Mouse (Mus musculus) hindbrain, embryonic 13.5 days (tissue): ENCODE data around the gene Ms4a10. TPM values are rescaled to one million over a fixed set of nuclear protein-coding genes. Genes with fewer than 3 reads are reported as not detected.

Source experiments
- ATAC-seq: fragments of 200-750 bp; cut with Nextera tagmentation; 2 replicates; pipeline ENCODE4 v1.8.0; 2017; ENCODE audit warnings: moderate TSS enrichment; ENCODE audit not compliant: low FRiP score
- H3K27ac ChIP-seq: fragments of 300-500 bp; sonication (generic); 2 replicates; pipeline ENCODE4 v1.5.1; 2015; ENCODE audit warnings: inconsistent platforms, mild to moderate bottlenecking, moderate library complexity
- H3K27me3 ChIP-seq: fragments of 300-500 bp; sonication (generic); 2 replicates; pipeline ENCODE4 v1.6.1; 2015; ENCODE audit warnings: mild to moderate bottlenecking, inconsistent platforms
- H3K36me3 ChIP-seq: fragments of 300-500 bp; sonication (generic); 2 replicates; pipeline ENCODE4 v1.6.1; 2015; ENCODE audit warnings: mild to moderate bottlenecking, inconsistent platforms
- H3K4me1 ChIP-seq: fragments of 300-500 bp; sonication (generic); replicated peaks from 2 replicates; pipeline ENCODE4 v1.6.1; 2015; ENCODE audit warnings: inconsistent platforms
- H3K4me2 ChIP-seq: fragments of 300-500 bp; sonication (generic); 2 replicates; pipeline ENCODE4 v1.6.1; 2015; ENCODE audit warnings: inconsistent platforms, mild to moderate bottlenecking, moderate library complexity
- H3K4me3 ChIP-seq: fragments of 300-500 bp; sonication (generic); 2 replicates; pipeline ENCODE4 v1.5.1; 2015; ENCODE audit warnings: mild to moderate bottlenecking, inconsistent platforms
- H3K9ac ChIP-seq: fragments of 300-500 bp; sonication (generic); 2 replicates; pipeline ENCODE4 v1.6.1; 2015; ENCODE audit warnings: mild to moderate bottlenecking, inconsistent platforms
- H3K9me3 ChIP-seq: fragments of 300-500 bp; sonication (generic); 2 replicates; pipeline ENCODE4 v1.6.1; 2016; ENCODE audit warnings: inconsistent platforms
- WGBS: fragments of 180-500 bp; shearing (Covaris S2); methylation state at CpG from one replicate; pipeline ENCODE4 v1.1.7; 2015; 5-methylcytosine and 5-hydroxymethylcytosine counted together
- polyA plus RNA-seq: library from polyadenylated mRNA; unstranded; fragments of >200 nt; fragmentation: Nextera tagmentation; extraction: Ambion mirVana; gene quantifications from 2 replicates; pipeline ENCODE4 v1.2.1, GENCODE M21; 2015

Gene Ms4a10
- not detected in 2 replicates for polyA plus RNA-seq

DNA sequence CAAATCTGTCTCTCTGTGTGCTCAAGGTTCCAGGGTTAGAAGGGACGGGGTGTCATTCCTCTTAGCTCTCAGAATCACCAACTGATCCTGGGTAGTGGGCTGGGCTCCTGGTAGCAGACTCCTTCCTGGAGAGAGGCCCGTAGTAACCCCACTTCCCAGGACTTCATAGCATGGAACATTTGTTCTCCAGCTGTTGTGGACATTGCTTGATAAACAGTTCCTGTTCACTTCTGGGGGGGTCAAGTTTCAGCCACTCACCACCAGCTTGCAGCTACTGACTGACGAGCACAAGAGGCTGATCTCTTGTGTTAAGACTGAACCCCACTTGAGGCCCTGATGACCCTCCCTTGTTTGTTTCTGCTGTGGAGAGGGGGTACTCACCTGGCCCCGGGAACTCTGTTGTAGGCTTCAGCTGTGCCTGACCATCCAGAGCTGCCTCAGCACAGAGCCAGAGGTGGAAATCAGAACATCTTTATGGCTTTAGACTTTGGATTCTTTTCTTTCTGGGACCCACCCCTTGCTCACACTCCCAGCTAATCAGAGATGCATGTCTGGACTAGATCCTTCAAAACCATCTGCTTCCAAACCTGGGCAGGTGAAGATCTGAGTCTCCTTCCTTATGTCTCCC lies at the start of gene Ms4a10:
Gene Ms4a10, minus strand, starts transcription at position 433 of the 628 bp plus-strand sequence.
- no peak for ATAC-seq

GRCm38 (mm10) chr19:11022382-11022781 lies 47.9 kb upstream of the Ms4a10 start:
- Histone ChIP-seq H3K27ac (no peak overlapping the region), H3K9ac (no peak overlapping the region), H3K27me3 (no peaks in the 10 kb centered on the region), H3K4me1 (no peaks in the 10 kb centered on the region), H3K36me3 (no peaks in the 10 kb centered on the region), H3K4me2 (no peak overlapping the region), H3K4me3 (no peak overlapping the region), H3K9me3 (no peaks in the 10 kb centered on the region)
- ATAC-seq, result no peak

More for the DNA sequence above, at the start of gene Ms4a10:
- Histone ChIP-seq H3K27me3 (no peaks in the 10 kb centered on the region), H3K4me2 (no peak within 1 kb of the TSS), H3K4me3 (no peak within 1 kb of the TSS), H3K36me3 (no peaks in the 10 kb centered on the region), H3K9me3 (peaks cover 7% of the 10 kb centered on the region; the same call in 1 of the 2 replicates), H3K9ac (no peak within 1 kb of the TSS), H3K4me1 (no peaks in the 10 kb centered on the region), H3K27ac (no peak within 1 kb of the TSS)
- WGBS, result 74% methylated on average over 4 of the region's 4 CpGs

DNA sequence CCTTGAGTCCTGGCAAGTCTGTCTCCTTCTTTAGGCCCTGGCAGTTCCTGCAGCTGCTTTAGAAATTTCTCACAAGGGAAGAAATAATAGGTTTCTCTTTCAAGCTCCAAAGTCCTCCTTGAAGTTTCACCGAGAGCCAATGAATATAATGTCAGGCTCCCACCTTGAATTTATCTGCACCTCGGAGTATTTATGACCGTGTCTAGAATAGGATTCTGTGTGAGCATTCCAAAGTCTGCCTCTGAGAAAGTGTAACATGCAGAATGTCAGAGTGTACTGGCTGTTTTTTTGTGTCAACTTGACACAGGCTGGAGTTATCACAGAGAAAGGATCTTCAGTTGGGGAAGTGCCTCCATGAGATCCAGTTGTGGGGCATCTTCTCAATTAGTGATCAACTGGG lies 43.4 kb upstream of the Ms4a10 start, which contains the start of gene Ms4a18:
Gene Ms4a18, minus strand, starts transcription at position 141 of the 400 bp plus-strand sequence.
- Histone ChIP-seq H3K36me3 (no peaks in the 10 kb centered on the region), H3K9ac (no peak within 1 kb of the TSS), H3K27ac (no peak within 1 kb of the TSS), H3K4me2 (no peak within 1 kb of the TSS), H3K9me3 (no peaks in the 10 kb centered on the region), H3K27me3 (no peaks in the 10 kb centered on the region), H3K4me3 (no peak within 1 kb of the TSS), H3K4me1 (no peaks in the 10 kb centered on the region)
- WGBS, result 93% methylated on average over 3 of the region's 3 CpGs
- no peak for ATAC-seq

DNA sequence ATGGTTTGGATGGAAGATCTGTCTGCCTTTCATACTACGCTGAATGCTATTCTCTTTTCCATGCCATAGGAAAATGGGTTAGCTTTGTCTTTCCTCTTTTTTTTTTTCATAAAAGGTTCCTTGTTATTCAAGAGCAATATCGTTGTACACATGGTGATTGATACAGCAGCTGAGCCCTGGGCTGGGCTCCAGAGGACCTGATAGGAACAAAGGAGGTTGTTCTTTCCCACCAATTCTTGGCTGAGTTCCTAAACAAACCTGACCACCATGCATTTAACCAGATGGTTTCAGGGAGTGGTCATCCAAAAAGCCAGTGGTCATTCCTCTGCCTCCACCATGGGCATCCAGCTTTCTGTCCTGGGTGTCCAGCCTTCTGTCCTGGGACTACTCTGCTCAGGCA lies 42.8 kb upstream of the Ms4a10 start:
- H3K4me3 ChIP-seq, result no peak overlapping the region
- no peak overlapping the region for H3K4me2 ChIP-seq
- H3K36me3 ChIP-seq, result no peaks in the 10 kb centered on the region
- ATAC-seq, result no peak
- no peak overlapping the region for H3K9ac ChIP-seq
- 84% methylated on average over 2 of the region's 2 CpGs for WGBS
- H3K4me1 ChIP-seq, result no peaks in the 10 kb centered on the region
- H3K9me3 ChIP-seq, result no peaks in the 10 kb centered on the region
- H3K27ac ChIP-seq, result no peak overlapping the region
- H3K27me3 ChIP-seq, result no peaks in the 10 kb centered on the region

DNA sequence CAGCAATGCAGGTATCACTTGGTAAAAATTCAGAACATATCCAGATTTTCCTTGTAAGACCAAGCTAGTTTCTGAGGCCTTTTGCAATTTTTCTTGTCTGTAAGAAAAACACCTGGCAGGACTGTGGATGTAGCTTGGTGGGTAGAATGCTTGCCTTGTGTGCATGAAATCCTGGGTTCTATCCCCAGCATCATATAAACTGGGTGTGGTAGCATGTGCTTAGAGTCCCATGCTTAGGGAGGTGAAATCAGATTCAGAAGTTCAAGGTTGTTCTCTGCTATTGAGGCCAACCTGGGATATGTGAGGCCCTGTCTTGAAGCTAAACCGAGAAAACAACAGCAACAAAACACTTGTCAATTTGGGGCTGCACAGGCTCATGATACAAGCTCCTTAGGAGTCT lies 41.5 kb upstream of the Ms4a10 start:
- H3K36me3 ChIP-seq, result no peaks in the 10 kb centered on the region
- H3K9me3 ChIP-seq, result no peaks in the 10 kb centered on the region
- WGBS, result 89% methylated on average over 1 of the region's 1 CpGs
- no peaks in the 10 kb centered on the region for H3K4me1 ChIP-seq
- H3K27me3 ChIP-seq, result no peaks in the 10 kb centered on the region
- no peak overlapping the region for H3K27ac ChIP-seq
- no peak overlapping the region for H3K4me2 ChIP-seq
- no peak overlapping the region for H3K9ac ChIP-seq
- no peak for ATAC-seq
- no peak overlapping the region for H3K4me3 ChIP-seq

DNA sequence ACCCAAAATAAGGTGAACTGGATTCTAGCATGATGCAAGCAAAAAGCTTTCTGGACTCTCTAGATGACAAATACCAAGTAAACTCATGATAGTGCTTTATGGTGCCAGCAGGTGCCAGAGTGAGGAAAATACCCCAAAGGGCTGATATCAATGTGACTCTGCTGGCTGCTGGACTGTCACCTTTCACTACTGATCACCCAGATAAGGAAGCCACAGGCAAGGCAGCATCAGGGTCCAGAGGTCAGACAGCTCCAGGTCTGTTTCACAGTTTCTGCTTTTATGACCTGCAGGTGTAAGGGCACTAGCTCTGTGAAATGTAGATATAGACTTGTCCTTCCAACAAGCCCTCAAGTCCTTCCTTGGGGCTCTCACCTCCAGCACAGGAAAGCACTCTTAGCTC lies 41.0 kb upstream of the Ms4a10 start:
- no peaks in the 10 kb centered on the region for H3K4me1 ChIP-seq
- no peak overlapping the region for H3K4me3 ChIP-seq
- no peak for ATAC-seq
- no peak overlapping the region for H3K4me2 ChIP-seq
- H3K27ac ChIP-seq, result no peak overlapping the region
- H3K9me3 ChIP-seq, result no peaks in the 10 kb centered on the region
- no peaks in the 10 kb centered on the region for H3K36me3 ChIP-seq
- H3K27me3 ChIP-seq, result no peaks in the 10 kb centered on the region
- H3K9ac ChIP-seq, result no peak overlapping the region

GRCm38 (mm10) chr19:10993150-10993549 lies 18.7 kb upstream of the Ms4a10 start, which contains the start of gene Ms4a15:
TSS of gene Ms4a15 (minus strand) at chr19:10993250.
- no peak within 1 kb of the TSS for H3K4me2 ChIP-seq
- ATAC-seq, result no peak
- WGBS, result 84% methylated on average over 7 of the region's 7 CpGs

DNA sequence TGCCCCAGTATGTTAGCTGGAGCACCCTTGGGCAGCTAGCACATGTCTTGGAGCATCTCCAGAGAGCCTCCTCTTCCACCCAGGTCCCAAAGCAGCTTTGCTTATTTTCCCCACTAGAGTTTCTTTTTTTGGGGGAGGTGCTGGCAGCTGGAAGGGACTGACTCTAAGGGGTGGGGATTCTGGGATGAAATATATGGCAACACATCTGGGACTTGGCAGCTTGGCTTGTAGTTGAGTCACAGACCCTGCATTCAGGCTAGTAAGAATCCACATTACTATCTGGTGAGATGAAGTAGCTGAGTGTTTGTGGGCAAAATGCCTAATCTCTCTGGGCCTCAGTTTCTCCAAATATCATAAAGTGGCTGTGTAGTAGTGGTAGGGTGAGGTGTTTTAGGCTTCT lies 17.4 kb upstream of the Ms4a10 start:
- ATAC-seq, result no peak
- Histone ChIP-seq H3K4me1 (no peaks in the 10 kb centered on the region), H3K4me2 (no peak overlapping the region), H3K27ac (no peak overlapping the region), H3K27me3 (no peaks in the 10 kb centered on the region), H3K9me3 (no peaks in the 10 kb centered on the region), H3K36me3 (no peaks in the 10 kb centered on the region), H3K4me3 (no peak overlapping the region), H3K9ac (no peak overlapping the region)

More at GRCm38 (mm10) chr19:10993150-10993549, 18.7 kb upstream of the Ms4a10 start, which contains the start of gene Ms4a15:
- no peaks in the 10 kb centered on the region for H3K27me3 ChIP-seq
- no peaks in the 10 kb centered on the region for H3K9me3 ChIP-seq
- H3K4me3 ChIP-seq, result no peak within 1 kb of the TSS
- H3K27ac ChIP-seq, result no peak within 1 kb of the TSS
- no peak within 1 kb of the TSS for H3K9ac ChIP-seq
- no peaks in the 10 kb centered on the region for H3K36me3 ChIP-seq
- no peaks in the 10 kb centered on the region for H3K4me1 ChIP-seq

- H3K4me2 ChIP-seq, result no peak overlapping the region
- H3K9me3 ChIP-seq, result no peaks in the 10 kb centered on the region
- no peak overlapping the region for H3K9ac ChIP-seq
- no peaks in the 10 kb centered on the region for H3K27me3 ChIP-seq
- 77% methylated on average over 1 of the region's 1 CpGs for WGBS
- H3K4me1 ChIP-seq, result no peaks in the 10 kb centered on the region
- no peaks in the 10 kb centered on the region for H3K36me3 ChIP-seq
- no peak for ATAC-seq
- no peak overlapping the region for H3K4me3 ChIP-seq
- H3K27ac ChIP-seq, result no peak overlapping the region
Measured at GRCm38 (mm10) chr19:10990751-10991150, 16.3 kb upstream of the Ms4a10 start.

DNA sequence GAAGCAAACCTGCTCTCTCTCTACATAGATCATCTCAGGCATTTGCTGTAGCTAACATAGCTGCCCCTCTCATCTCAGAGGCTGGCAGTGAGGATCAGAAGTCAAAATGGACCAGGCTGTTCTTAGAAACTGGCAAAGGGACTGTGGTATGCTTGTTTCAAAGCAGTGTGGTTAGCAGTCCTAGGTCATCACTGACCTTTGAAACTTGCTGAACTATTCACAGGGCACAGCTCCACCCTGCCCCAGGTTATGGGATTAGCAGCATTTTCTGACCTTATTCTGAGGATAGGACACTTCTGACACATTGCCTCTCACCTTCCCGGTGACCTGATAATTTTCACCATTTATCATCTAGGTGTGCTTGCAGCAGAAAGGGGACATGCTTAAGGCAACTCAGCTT lies 14.1 kb upstream of the Ms4a10 start:
- Histone ChIP-seq H3K27me3 (no peaks in the 10 kb centered on the region), H3K9me3 (no peaks in the 10 kb centered on the region), H3K9ac (no peak overlapping the region), H3K36me3 (no peaks in the 10 kb centered on the region), H3K4me2 (no peak overlapping the region), H3K27ac (no peak overlapping the region), H3K4me3 (no peak overlapping the region), H3K4me1 (no peaks in the 10 kb centered on the region)
- 98% methylated on average over 1 of the region's 1 CpGs for WGBS
- no peak for ATAC-seq

GRCm38 (mm10) chr19:10985889-10986288 lies 11.4 kb upstream of the Ms4a10 start:
- ATAC-seq, result no peak
- Histone ChIP-seq H3K27me3 (no peaks in the 10 kb centered on the region), H3K9ac (no peak overlapping the region), H3K4me3 (no peak overlapping the region), H3K9me3 (no peaks in the 10 kb centered on the region), H3K36me3 (no peaks in the 10 kb centered on the region), H3K4me1 (no peaks in the 10 kb centered on the region), H3K27ac (no peak overlapping the region), H3K4me2 (no peak overlapping the region)
- WGBS, result 89% methylated on average over 4 of the region's 4 CpGs

GRCm38 (mm10) chr19:10984551-10984950 lies 10.1 kb upstream of the Ms4a10 start:
- H3K9me3 ChIP-seq, result no peaks in the 10 kb centered on the region
- H3K9ac ChIP-seq, result no peak overlapping the region
- 80% methylated on average over 13 of the region's 13 CpGs for WGBS
- no peak for ATAC-seq
- H3K27ac ChIP-seq, result no peak overlapping the region
- H3K4me3 ChIP-seq, result no peak overlapping the region
- H3K36me3 ChIP-seq, result no peaks in the 10 kb centered on the region
- no peaks in the 10 kb centered on the region for H3K4me1 ChIP-seq
- no peaks in the 10 kb centered on the region for H3K27me3 ChIP-seq
- H3K4me2 ChIP-seq, result no peak overlapping the region

GRCm38 (mm10) chr19:10983146-10983545 lies 8.7 kb upstream of the Ms4a10 start:
- Histone ChIP-seq H3K27me3 (no peaks in the 10 kb centered on the region), H3K4me2 (peak overlapping the region; percentile 26; the same call in 1 of the 2 replicates), H3K9me3 (no peaks in the 10 kb centered on the region), H3K9ac (no peak overlapping the region), H3K36me3 (no peaks in the 10 kb centered on the region), H3K4me3 (no peak overlapping the region), H3K27ac (no peak overlapping the region), H3K4me1 (no peaks in the 10 kb centered on the region)
- ATAC-seq, result no peak
- 21% methylated on average over 14 of the region's 14 CpGs for WGBS
